In genomic region chr1:106752013-106752412, GRCm38 (mm10) we compare ENCODE assay signal across 1 mouse cellular context.
TF ChIP-seq lines count a peak whose summit lies in the region.

No protein-coding gene starts in this region.

TF ChIP-seq in MEL, 35 proteins besides CTCF, POLR2A, EP300 and RAD21 (continued from another document):
- no peak for TF ChIP-seq ZMIZ1 (IDR thresholded peaks at IDR 0.05; ENCODE audit: low read depth, low read length)
